Mouse (Mus musculus): Measurements from ENCODE around the gene Arl8b.

- peak; percentile 30 for TF ChIP-seq POLR2A (IDR thresholded peaks at IDR 0.05; ENCODE audit: insufficient read length, low read depth)
- TF ChIP-seq TCF3 (IDR thresholded peaks at IDR 0.05; ENCODE audit: insufficient read length, low read depth): no peak
- TF ChIP-seq MAX (IDR thresholded peaks at IDR 0.05; ENCODE audit: low read depth): no peak
- no peak for TF ChIP-seq USF1 (IDR thresholded peaks at IDR 0.05; ENCODE audit: low read depth)
- no peak for TF ChIP-seq SRF (IDR thresholded peaks at IDR 0.05; ENCODE audit: control insufficient read depth, insufficient read length, low read depth)
- no peak for TF ChIP-seq CEBPB (IDR thresholded peaks at IDR 0.05; ENCODE audit: insufficient read depth, poor library complexity, severe bottlenecking)
Measured at GRCm38 (mm10) chr6:108829386-108830370, 46.8 kb downstream of the Arl8b start.

All from myocyte (in vitro differentiated cells).